Mouse (Mus musculus): ENCODE data around the gene Ccdc181. TPM values are rescaled to one million over a fixed set of nuclear protein-coding genes. Genes with fewer than 3 reads are reported as not detected.

The Ccdc181 gene
- polyA plus RNA-seq (2014; fragmentation: Illumina TruSeq; extraction: RNeasy Lipid Tissue Mini Kit (QIAGEN cat#74804); ENCODE audit: low read depth, low replicate concordance) = 712 TPM

DNA sequence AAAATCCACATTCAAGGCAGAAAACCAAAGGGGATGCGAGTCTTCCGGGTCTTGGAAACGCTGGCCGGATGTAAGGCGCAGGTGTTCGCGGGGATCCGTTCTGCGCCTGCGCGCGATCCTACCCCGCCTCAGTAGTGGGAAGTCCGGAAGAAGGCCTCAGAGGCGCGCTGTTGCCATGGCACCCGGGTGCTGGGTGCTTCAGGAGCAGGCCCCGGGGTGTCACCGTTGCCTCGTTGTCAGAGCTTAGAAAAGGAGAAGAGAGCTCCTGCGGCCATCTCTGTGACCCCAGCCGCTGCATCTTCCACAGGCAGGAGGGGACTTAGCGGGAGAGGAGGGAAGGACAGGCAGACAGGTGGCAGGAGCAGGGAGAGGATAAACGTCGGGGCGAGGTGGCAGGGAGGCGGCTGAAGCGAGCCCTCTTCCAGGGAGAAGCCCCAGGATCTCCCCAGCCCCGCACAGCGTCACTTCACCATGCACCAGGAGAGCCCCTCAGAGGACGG is at the start of gene Ccdc181:
Ccdc181 (plus strand) TSS at position 131 of the 500 bp plus-strand sequence.

DNA sequence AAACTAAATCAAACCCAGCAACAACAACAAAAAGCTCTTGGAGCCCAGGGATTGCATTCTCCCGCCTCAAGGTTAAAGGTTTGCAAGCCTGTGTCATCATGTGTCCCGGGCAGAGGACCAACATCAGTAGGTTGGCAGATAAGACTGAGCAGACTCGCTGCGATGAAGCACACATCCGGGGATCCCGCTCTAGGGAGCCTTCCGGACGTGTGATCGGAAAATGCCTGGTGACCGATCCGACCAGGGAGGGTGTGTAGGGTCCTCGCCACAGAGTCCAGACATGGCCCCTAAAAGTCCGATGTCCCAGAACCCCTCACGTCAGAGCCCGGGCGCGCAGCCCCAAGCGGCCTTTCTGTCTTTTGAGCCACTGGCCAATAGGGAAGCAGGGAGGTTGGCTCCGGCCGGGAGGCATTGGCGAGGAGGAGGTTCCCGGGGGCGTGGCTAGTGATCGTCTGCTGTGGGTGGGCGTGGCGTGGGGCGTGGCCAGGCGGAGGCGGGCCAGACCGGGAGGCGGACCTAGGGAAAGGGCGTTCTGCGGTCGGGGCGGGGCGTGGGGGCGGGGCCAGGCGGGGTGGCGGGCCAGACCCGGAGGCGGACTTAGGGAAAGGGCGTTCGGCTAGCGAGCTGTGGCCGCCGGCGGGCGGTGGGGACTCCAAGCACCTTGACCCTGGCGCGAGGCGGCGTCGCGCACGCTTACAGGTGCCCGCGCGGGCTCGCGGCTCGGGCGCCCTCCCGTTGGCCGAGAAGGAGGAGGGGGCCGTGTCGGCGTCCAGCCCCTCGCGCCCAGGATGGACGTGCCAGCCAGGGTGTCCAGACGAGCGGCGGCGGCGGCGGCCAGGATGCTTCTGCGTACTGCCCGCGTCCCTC is 26.7 kb upstream of the Ccdc181 start, which contains the start of gene Slc19a2:
Slc19a2 (plus strand) TSS at position 582 of the 867 bp plus-strand sequence.

DNA sequence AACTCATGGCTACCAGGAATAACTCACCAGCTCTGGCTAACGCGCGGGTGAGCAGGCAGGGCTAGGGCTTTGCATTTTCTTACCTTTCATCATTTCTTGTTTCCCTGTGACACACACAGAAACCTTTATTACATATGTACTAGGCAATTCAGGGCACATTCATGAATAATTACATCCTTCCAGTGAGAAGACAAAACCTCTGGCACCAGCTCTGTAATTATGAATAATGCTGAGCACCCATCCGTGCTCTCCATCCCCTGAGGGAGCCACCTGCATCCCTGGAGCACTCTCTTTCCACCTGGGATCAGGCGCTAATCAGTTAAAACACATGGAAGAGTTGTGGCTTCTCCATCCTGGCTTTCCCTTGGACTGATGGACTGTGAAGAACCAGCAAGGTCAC is 28.4 kb downstream of the Ccdc181 start, which contains the start of gene Nme7:
Nme7 (plus strand) TSS at position 301 of the 400 bp plus-strand sequence.

DNA sequence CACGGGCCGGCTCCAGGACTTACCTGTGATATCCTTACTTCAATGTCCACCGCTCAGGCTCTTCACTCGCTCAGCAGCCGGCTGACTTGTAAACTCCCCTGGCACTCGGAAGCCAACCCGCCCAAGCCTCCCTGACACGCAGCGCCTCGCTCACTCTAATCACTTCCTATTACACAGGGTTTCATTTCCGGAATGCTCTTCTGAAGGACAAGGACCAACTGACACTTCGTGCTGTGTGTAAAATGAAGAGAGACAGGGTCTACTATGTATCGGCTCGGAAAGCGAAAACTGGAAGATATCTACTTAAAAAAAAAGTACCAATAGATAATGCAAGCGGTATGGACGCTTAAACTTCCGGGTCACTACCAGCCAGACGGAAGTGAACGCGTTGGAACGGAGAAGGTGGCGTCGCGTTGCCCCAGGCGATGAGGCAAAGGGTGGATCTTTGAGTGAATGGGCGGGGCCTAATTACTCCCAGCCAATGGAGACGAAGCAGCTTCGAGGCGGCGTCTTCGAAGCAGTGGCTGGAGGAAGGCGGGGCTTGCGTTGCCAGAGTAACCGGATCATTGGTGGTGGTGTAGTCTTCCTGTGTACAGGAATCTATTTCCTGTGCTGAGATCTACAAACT is 31.9 kb downstream of the Ccdc181 start, which contains the start of gene Blzf1:
Blzf1 (minus strand) TSS at position 366 of the 628 bp plus-strand sequence.

Other genes starting within 250 kb of the Ccdc181 start
- 1.8 TPM for gene Sele, start 227.4 kb upstream of the Ccdc181 start, polyA plus RNA-seq (2014; fragmentation: Illumina TruSeq; extraction: RNeasy Lipid Tissue Mini Kit (QIAGEN cat#74804); ENCODE audit: low read depth, low replicate concordance)
- 10.5 TPM for gene Sell, start 213.6 kb upstream of the Ccdc181 start, polyA plus RNA-seq (2014; fragmentation: Illumina TruSeq; extraction: RNeasy Lipid Tissue Mini Kit (QIAGEN cat#74804); ENCODE audit: low read depth, low replicate concordance)
- 0.76 TPM for gene Selp, start 160.3 kb upstream of the Ccdc181 start, polyA plus RNA-seq (2014; fragmentation: Illumina TruSeq; extraction: RNeasy Lipid Tissue Mini Kit (QIAGEN cat#74804); ENCODE audit: low read depth, low replicate concordance)
- 7.7 TPM for gene F5, start 123.7 kb upstream of the Ccdc181 start, polyA plus RNA-seq (2014; fragmentation: Illumina TruSeq; extraction: RNeasy Lipid Tissue Mini Kit (QIAGEN cat#74804); ENCODE audit: low read depth, low replicate concordance)
- gene Slc19a2, start 26.5 kb upstream of the Ccdc181 start, polyA plus RNA-seq (2014; fragmentation: Illumina TruSeq; extraction: RNeasy Lipid Tissue Mini Kit (QIAGEN cat#74804); ENCODE audit: low read depth, low replicate concordance) = 21.9 TPM
- 146 TPM for gene Nme7, start 28.5 kb downstream of the Ccdc181 start, polyA plus RNA-seq (2014; fragmentation: Illumina TruSeq; extraction: RNeasy Lipid Tissue Mini Kit (QIAGEN cat#74804); ENCODE audit: low read depth, low replicate concordance)
- gene Blzf1, start 31.9 kb downstream of the Ccdc181 start, polyA plus RNA-seq (2014; fragmentation: Illumina TruSeq; extraction: RNeasy Lipid Tissue Mini Kit (QIAGEN cat#74804); ENCODE audit: low read depth, low replicate concordance) = 66.9 TPM
- 43.8 TPM for gene Atp1b1, start 182.8 kb downstream of the Ccdc181 start, polyA plus RNA-seq (2014; fragmentation: Illumina TruSeq; extraction: RNeasy Lipid Tissue Mini Kit (QIAGEN cat#74804); ENCODE audit: low read depth, low replicate concordance)

All from testis, adult 10 weeks (tissue).